Mouse (Mus musculus) inflammation-experienced regulatory T-cells, adult 6 months (primary cell): Measurements from ENCODE around the gene Lpp. TPM values are rescaled to one million over a fixed set of nuclear protein-coding genes. Genes with fewer than 3 reads are reported as not detected.

ENCODE experiments used
- ATAC-seq: one replicate; pipeline ENCODE4 v1.8.0; 2017
- polyA plus RNA-seq, 3 experiments: library from polyadenylated mRNA; unstranded; fragments of 100-300 nt; shearing (Covaris generic); gene quantifications; one replicate each; pipeline ENCODE4 v1.2.1; 2017

Lpp gene
- polyA plus RNA-seq, 3 experiments from 2014 or later, result 13.0 to 22.8 (median 20.9) TPM

- ATAC-seq, result no peak
Measured at GRCm38 (mm10) chr16:24473966-24474365, 80.7 kb downstream of the Lpp start.

GRCm38 (mm10) chr16:24474781-24475180 lies 81.5 kb downstream of the Lpp start:
- no peak for ATAC-seq

DNA sequence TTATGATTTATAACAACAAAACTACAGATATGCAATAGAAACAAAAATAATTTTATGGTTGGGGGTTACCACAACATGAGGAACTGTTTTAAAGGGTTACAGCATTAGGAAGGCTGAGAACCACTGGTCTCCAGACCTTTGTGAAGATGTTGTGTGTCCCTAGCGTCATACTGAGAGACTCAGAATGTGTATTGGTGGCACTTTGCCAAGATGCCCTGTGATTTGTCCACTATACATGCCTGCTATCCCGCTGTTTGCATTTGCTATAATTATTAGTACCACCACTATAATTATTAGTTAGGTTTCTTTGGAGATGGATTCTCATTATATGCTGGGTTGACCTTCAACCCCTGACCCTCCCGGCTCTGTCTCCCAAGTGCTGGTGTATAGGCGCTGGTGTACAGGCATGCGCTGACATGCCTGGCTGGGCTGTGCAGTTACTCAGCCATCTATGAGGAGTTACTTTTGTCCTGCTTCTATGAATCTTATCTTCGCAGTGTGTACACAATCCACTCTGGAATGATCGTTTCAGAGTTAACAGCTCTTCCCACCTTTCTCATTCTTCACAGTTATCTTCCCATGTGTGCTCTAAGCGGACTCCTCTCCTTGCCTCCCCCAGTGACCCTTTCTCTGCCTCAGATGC lies 82.1 kb downstream of the Lpp start:
- no peak for ATAC-seq

- ATAC-seq, result no peak
Measured at GRCm38 (mm10) chr16:24476911-24477401, 83.6 kb downstream of the Lpp start.

DNA sequence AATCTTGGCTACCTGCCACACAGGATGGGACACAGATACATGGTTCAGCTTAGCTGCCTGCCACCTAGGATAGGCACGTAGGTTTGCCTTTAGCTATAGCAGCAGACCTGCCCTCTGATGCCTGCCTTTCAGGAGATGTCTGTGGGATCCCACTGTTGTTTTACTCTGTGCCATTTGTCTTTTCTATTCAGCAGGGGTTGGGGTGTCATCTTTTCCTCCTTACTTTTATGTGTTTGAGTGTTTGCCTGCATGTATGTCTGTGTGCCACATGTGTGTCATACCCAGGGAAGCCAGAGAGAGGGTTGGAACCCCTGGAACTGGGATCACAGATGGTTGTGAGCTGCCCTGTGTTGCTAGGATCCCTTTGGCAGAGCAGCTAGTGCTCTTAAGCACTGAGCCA lies 84.7 kb downstream of the Lpp start:
- ATAC-seq, result no peak

GRCm38 (mm10) chr16:24478851-24479250 lies 85.5 kb downstream of the Lpp start:
- ATAC-seq, result no peak

- no peak for ATAC-seq
Measured at GRCm38 (mm10) chr16:24482648-24483047, 89.3 kb downstream of the Lpp start.

DNA sequence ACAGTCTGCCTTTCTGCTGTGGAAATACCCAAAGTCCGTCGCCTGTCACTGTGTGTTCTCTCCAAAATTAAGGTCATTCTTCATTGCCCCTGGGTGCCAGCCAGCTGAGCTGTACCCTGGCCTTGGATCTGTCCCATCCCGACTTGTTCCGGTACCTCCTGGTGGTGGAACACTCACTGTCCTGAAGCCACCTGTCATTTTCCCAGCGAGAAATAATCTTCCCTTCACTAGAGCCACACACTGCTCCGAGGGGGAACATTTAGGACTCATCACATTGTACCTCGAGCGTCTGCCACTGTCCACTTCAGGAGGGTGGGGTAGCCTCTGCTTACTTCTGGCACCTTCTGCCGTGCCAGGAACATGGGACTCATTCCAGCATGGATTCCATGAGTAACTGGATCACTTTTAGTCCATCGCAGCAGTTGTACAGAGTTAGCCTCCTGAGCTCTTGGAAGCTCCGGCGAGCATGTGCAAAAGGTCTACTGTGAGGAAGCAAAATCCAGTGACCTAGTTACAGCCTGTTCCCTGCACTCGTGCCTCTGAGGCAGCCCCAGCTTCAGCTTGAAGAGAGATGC lies 90.3 kb downstream of the Lpp start:
- ATAC-seq, result no peak

DNA sequence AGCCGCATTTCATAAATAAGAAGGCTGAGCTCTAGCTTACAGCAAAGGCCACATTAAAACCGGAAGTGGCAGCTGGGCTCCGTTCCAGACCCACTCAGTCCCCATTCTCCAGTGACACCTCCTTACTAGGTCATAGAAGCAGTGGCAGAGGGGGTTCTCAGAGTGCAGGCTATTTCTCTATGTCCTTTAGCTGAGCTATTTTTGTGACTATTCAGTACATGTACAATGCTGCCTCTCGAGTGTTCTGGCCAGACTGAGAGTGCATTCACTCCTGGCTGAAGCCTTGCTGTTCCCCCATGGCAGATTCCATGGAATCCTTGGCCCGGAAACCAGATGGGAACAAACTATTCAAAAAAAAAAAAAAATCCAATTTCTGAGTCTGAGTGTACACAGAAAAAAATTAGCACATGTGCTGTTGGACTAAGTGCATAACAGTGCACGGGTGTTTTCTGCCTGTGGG lies 94.5 kb downstream of the Lpp start:
- peak; percentile 28 for ATAC-seq

GRCm38 (mm10) chr16:24489516-24490285 lies 96.4 kb downstream of the Lpp start:
- ATAC-seq, result no peak

DNA sequence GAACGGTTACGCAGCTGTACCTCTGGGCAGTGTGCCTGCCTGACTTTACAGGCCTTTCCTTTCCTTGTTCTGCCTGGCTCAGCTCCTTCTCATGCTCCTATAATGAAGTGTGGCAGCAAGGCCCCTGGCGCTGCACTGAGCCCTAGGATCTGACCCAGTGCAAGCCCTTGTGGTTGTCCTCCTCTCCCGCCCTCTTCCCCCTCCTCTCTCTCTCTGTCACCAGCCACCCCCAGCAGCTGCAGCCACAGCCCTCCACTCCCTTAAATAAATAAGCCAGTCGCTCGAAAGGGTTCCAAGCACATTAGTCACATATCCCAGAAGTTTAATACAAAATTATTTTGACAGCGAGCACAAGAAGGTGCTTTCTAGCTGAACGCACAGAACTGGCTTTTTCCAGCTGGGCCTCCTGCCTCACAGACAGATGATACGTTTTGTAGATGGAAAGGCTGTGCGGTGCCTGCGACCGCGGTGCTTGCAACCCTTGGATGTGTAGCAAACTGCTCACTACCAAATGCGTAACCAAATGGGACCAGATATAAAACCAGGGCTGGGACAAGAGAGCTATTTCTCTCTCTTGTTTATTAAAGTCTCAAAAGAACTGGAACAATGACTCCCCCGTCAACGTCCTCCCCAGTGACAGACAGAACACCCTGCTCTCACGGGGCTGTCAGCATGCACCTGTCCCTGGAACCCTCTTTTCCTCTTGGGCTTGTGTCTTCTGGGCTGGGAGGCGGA lies 97.6 kb downstream of the Lpp start:
- ATAC-seq, result no peak

- ATAC-seq, result no peak
Measured at GRCm38 (mm10) chr16:24491486-24491758, 98.1 kb downstream of the Lpp start.

- no peak for ATAC-seq
Measured at GRCm38 (mm10) chr16:24492194-24492940, 99.1 kb downstream of the Lpp start.

DNA sequence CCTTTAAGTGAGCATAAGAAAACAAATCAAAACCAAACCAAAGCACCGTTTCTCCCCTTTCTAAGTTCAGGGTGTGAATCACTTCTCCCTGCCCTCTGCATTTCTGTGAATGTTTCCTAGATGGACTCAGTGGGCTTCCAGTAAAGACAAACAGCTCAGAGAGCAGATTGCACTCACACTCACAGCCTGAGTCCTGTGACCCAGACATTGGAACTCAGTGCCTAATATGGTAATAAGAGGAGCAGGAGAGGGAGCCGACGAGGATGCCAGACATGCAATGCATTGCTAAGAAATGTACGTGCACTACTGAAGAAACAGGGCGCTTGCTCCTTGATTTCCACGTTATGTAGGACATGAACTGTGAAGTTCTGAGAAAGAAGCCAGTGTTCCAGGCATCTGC lies 101.2 kb downstream of the Lpp start:
- ATAC-seq, result no peak

GRCm38 (mm10) chr16:24495461-24495860 lies 102.2 kb downstream of the Lpp start:
- no peak for ATAC-seq

DNA sequence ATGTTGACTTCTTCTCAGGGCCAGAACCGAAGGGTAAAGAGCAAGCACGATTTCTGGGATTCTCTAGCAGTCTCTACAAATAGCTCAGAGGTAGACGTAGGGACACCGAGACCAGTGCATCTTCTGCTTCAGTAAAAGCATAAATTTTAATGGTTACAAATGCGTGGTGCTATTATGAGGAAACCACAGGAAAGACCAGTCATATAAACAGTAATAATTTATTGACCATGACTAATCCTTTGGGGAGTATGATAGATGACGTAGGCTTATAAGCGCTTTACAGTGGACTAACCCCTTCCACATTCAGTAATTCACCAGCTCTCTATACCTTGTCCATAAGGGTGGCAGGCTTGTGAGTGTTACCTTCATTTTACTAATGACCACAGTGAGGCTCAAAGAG lies 103.3 kb downstream of the Lpp start:
- ATAC-seq, result no peak

GRCm38 (mm10) chr16:24497413-24497812 lies 104.1 kb downstream of the Lpp start:
- no peak for ATAC-seq

- ATAC-seq, result no peak
Measured at GRCm38 (mm10) chr16:24498103-24498659, 104.9 kb downstream of the Lpp start.

DNA sequence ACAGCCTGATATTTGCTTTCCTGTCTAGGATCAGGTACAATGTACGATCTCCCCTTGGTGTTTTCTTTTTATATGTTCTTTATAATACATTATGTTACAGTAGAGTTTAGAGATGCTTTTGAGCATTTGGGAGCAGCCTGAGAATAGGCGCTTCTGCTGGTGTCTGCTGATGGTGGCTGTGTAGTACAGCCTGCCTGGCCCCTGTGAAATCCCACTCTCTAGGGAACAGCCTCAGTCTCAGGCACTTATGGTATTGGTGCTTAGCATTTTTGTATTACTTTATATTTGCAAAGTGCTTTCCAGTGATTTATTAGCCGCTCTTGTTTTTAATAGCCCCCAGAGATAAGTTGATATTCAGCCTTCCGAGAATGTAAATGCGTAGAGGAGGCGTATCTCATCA lies 107.9 kb downstream of the Lpp start:
- no peak for ATAC-seq

- no peak for ATAC-seq
Measured at GRCm38 (mm10) chr16:24501628-24502294, 108.5 kb downstream of the Lpp start.

DNA sequence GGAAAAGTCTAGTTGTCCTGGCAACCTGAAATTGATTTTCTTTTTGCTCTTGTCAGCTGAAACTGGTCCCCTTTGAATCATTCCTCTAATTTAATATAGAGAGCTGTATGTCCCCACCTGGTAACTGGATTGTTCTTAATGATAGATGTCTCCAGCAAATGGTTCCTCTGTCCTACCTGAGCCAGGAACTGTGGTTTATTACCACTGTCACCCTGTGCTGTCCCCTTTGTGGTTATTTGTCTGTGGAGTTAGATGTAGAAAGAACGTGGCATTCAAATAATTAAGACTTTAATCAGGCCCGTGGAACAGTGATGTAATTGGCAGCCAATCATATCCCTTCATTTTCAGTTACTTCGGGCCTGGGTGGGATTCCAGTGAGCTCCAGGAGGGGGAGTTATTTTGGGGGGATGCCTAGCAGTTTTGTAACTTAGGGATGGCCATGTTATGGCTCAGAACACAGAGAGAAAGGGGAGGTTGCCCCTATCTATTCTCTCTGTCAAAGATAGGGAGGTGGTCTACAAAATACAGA lies 109.1 kb downstream of the Lpp start:
- ATAC-seq, result no peak
